Mouse (Mus musculus): ENCODE results near the gene Prr5.

Gene Prr5

DNA sequence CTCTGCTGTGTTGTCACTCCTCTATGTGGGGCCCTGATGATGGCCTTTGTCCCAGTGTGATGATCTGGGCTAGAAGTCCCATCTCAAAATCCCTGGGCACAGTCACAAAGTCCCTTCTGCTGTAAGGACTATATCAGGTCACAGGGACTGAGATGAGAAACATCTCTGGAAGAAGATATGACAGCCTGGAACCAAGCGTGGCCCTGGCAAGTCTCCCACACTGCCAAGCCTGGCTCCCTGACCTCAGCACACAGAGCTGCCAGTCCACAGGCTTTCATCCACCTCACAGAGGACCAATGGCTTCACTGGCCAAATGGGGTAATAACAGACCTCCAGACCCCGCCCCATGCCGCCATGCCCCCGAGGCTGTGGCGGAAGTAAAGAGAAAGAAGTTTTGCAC is 10.8 kb upstream of the Prr5 start:
- no peak for DNase-seq

- no peak for DNase-seq
Observed at GRCm38 (mm10) chr15:84659856-84660255, 9.6 kb upstream of the Prr5 start.

- no peak for DNase-seq
Observed at GRCm38 (mm10) chr15:84661274-84661673, 8.1 kb upstream of the Prr5 start.

GRCm38 (mm10) chr15:84662952-84663684 is 6.3 kb upstream of the Prr5 start:
- DNase-seq = no peak

DNA sequence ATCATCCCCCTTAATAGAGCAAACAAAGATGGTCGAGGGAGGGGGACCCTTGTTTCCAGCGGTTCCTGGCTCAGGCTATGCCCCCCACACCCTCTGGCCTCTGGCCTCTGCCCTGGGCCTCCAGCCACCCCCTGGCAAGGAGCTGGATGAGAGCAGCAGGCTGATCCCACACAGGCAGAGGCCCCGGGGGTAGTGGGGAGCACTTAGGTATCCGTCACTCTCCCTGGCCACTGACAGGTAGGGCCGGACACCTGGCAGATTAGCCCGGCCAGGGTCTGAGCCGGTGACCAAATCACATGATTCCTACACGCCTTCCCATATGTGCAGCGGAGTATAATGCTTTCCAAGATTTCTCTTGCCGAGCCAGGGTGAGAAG is 5.7 kb upstream of the Prr5 start:
- DNase-seq = no peak

- no peak for DNase-seq
Observed at GRCm38 (mm10) chr15:84664542-84665460, 4.6 kb upstream of the Prr5 start.

- DNase-seq = no peak
Observed at GRCm38 (mm10) chr15:84665662-84666061, 3.8 kb upstream of the Prr5 start.

DNA sequence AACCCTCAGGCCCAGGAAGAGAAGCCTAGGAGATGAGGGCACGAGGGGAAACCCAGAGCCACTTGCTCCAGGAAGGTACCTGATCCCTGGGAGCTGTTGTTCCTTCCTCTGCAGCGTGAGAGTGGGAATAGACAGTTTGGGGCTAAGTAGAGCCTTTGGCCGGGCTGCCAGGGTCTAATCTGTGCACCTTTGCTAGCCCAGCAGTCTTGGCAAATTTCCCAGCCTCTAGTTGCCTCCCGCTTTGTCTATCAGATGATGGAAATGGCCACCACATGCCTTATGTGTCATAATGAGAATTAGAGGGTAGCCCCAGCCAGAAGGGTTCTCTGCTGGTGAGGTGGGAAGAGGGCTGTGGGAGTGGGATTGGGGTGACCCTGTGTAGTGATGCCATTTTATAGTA is 3.4 kb upstream of the Prr5 start:
- no peak for DNase-seq

GRCm38 (mm10) chr15:84667601-84668000 is 1.8 kb upstream of the Prr5 start:
- no peak for DNase-seq

GRCm38 (mm10) chr15:84669771-84670656 is 594 bp downstream of the Prr5 start:
- no peak for DNase-seq

GRCm38 (mm10) chr15:84670657-84671055 is 1.2 kb downstream of the Prr5 start:
- DNase-seq = no peak

- DNase-seq = peak; percentile 26
Observed at GRCm38 (mm10) chr15:84671401-84672307, 2.2 kb downstream of the Prr5 start.

GRCm38 (mm10) chr15:84672308-84672615 is 2.8 kb downstream of the Prr5 start:
- DNase-seq = no peak

GRCm38 (mm10) chr15:84672616-84673015 is 3.2 kb downstream of the Prr5 start:
- no peak for DNase-seq

DNA sequence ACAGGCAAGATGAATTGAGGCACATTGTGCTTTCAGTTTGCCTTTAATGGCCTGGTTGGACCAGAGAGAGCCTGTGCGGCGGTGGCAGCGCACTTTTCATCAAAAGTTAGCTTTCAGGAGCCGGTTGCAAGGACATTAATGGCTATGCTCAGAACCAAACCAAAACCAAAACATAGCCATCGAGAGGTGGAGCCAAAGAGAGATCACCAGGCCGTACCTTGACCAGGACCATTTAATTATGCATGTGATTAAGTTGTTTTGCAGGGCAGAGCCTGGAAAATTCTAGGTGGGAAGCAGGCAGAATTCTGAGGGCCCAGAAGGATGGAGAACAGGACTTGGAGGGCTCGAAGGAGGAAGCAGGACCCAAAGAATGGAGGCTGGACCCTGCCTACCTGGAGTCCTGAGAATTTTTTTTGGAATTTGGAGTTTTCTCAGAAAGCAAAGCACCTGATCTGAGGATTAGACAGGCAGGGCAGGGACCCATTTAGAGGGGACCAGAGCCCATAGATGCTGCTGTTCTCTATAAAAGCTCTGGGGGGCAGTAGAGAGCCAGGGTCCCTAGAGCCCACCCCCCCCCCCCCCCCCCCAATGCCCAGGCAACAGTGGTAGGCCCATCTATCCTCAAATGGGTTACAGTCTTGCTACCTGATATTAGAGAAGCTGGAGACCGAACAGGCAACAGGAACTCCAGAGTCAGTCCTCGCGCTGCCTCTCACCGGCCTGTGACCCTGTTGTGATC is 5.1 kb downstream of the Prr5 start:
- no peak for DNase-seq

DNA sequence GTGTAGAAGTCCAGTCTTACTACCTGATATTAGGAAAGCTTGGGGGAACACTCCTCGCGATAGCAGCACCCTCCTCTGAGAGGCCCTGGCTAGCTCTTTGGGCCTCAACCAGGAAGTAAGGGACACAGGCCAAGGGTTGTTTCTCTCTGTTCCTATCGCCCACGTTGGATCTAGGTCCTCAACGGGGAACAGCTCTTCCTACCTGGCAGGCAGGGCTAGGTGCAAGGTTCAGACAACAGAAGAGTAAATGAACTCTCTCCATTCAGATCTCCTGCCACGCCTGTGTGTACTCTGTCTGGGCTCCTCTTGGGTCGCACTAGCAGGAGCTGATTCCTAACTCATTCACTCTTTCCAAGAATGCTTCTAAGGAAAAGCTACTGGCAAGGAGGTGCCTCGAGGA is 5.9 kb downstream of the Prr5 start:
- no peak for DNase-seq

GRCm38 (mm10) chr15:84677943-84678342 is 8.5 kb downstream of the Prr5 start:
- DNase-seq = no peak

GRCm38 (mm10) chr15:84679090-84679489 is 9.7 kb downstream of the Prr5 start:
- DNase-seq = no peak

- DNase-seq = no peak
Observed at GRCm38 (mm10) chr15:84679794-84680193, 10.4 kb downstream of the Prr5 start.

- DNase-seq = no peak
Observed at GRCm38 (mm10) chr15:84680545-84681454, 11.4 kb downstream of the Prr5 start.
